Mouse (Mus musculus): ENCODE measurements around the gene Shtn1. TPM values are rescaled to one million over a fixed set of nuclear protein-coding genes. Genes with fewer than 3 reads are reported as not detected.

The Shtn1 gene
- 1.5 and 3.4 TPM in 2 replicates for polyA plus RNA-seq (2012; rRNA removed; ENCODE audit: low replicate concordance)

DNA sequence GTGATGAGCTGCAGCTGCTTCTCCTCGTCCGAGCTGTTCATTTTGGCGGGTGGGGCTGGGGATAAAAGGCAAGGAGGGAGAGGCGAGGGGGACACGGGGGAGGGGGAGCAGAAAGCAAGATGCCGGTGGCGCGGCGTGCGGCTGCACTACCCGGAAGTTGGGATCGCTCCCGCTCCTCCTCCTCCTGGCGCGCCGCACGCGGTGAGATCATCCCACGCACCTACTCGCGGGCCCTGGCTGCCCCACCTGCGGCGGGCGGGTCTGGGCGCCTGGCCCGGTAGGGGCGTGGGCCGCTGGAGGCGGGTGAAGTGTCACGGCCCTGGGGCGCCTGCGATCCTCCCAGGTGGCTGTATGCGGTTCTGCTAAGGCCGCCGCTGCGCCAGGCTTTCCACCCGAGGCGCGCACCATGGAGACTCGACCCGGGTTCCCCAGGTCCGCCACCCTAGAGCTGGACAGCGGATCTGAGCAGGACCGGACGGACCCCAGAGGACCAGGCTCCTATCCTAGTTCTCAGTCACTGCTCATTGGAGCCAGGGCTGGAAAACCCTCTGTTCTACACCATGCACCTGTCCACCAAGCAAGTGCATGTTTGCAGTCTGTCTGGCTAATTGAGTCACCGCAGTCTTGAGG is at the start of gene Shtn1:
TSS of gene Shtn1 (minus strand) at position 629 of the 630 bp plus-strand sequence.

GRCm38 (mm10) chr19:58942841-58943828 is 132.8 kb downstream of the Shtn1 start, which contains the start of the genes Eno4 and Hspa12a:
Gene Eno4 (plus strand): TSS chr19:58943425.
Gene Hspa12a (minus strand): TSS chr19:58943654.

Other genes starting within 250 kb of the Shtn1 start
- gene Eno4, start 132.7 kb downstream of the Shtn1 start, polyA plus RNA-seq (2012; rRNA removed; ENCODE audit: low replicate concordance), result 0.10 TPM in 1 of 2 replicates, not detected in the other
- 28.2 and 29.3 TPM in 2 replicates for gene Hspa12a, start 132.4 kb downstream of the Shtn1 start, polyA plus RNA-seq (2012; rRNA removed; ENCODE audit: low replicate concordance)
- gene Vax1, start 94.0 kb upstream of the Shtn1 start, polyA plus RNA-seq (2012; rRNA removed; ENCODE audit: low replicate concordance), result not detected in 2 replicates
- gene Kcnk18, start 143.1 kb upstream of the Shtn1 start, polyA plus RNA-seq (2012; rRNA removed; ENCODE audit: low replicate concordance), result not detected in 2 replicates
- gene Slc18a2, start 184.8 kb upstream of the Shtn1 start, polyA plus RNA-seq (2012; rRNA removed; ENCODE audit: low replicate concordance), result 0.87 and 1.6 TPM in 2 replicates
- 2,093 and 2,874 TPM in 2 replicates for gene Rps12-ps3, start 246.2 kb upstream of the Shtn1 start, polyA plus RNA-seq (2012; rRNA removed; ENCODE audit: low replicate concordance)